Mouse (Mus musculus) gastrocnemius, postnatal 4 days (tissue): ENCODE measurements at regions not wholly inside any gene's neighbourhood (a gene's known extent, or its start where the extent isn't known, plus 50 kb on each side); places are given as distances from the start of the nearest gene placed in this dataset.

Experiments used
- DNase-seq, 2 experiments: peaks; one replicate each; pipeline ENCODE4 v3.0.0; 2021 to 2022; ENCODE audit warnings: low spot score in 2 of 2, mixed read lengths in 2 of 2

- DNase-seq = no peak
Measured at GRCm38 (mm10) chr16:90615791-90616190, 111.4 kb downstream of the Mis18a start.

DNA sequence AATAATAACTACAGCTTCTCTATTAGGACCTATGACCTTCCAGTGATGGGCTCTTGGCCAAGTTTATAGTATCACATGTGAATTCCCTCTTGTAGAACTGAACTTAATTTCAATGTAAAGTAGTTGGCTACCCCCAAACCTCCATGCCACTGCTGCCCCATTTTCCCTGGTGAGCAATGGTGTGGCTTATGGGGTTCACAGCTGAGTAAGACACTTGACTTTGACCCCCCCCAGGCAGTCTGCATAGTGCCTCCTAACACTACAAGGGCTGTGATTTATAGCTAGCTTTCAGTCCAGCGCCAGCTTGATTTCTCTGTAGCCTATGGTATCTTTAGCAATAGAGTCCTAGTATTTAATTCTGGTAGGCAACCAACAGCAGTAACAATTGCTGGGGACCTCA, 113.1 kb downstream of the Mis18a start:
- no peak for DNase-seq

DNA sequence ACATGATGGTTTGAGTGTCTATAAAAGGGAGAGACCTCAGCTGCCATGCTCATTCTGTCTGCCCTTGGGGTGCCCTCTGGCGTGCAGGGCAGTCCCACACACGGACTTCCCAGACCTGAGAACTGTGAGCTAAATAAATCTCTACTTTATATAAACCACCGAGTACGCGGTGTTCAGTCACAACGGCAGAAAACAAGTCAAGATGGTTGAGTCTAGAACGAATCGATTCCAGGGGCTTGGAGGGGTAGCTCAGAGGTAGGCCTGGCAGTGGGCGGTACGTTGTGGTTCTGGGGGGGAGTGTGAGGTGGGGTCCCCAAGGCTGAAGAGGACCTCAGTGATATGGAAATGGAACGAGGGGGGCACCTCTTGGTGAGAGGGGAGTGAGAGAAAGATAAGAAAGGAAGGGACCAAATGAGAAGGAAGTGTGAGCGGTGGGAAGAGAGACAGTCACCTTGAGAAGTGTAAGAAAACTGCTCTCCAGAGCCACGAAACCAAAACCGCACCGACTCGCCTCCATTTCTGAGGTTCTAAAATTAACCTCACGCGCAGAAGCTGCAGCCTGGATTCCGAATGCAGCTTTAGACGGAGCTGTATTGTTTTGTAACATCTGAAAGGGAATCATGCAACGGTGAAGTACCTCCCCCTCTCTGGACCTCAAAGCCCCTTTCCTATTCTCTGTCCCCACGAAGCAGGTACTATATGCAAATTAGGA, 117.0 kb downstream of the Mis18a start:
- DNase-seq = no peak

- DNase-seq = no peak
Measured at GRCm38 (mm10) chr16:90599329-90599870, 127.8 kb downstream of the Mis18a start.

- DNase-seq = no peak
Measured at GRCm38 (mm10) chr16:90598727-90599126, 128.5 kb downstream of the Mis18a start.

DNA sequence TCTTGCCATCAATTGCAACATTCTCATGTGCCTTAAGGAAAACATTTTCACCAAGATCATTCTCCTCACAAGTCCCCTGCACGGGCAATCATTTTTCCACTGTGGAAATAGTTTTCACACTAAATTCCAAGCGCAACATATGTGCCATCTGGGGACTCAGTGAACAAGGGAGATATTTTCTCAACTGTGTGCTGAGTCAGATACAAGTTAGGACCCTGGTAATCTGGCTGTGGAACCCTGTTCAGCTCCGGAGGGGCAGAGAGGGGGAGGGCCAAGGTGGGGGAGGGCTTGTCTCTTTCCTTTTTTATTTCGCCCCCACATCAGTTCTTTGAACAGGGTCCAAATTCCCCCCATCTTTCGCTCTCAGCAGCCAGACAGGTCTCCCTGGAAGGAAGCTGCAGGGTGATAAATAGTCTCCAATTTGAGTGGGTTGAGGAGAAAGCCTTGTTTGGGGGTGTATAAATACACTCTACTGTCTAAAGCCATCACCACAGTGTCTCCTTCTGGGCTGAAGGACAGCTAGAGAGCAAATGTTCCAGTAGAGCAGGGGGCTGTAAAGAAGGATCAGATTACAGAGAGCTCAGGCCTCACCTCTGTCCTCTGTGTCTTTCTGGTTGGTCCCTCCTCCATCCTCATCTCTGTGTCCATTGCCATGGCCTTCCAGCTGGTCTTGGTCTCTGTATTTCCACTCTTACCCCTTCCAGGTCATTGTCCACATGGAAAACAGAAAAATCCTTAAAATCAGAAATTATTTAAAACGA, 134.3 kb downstream of the Mis18a start:
- no peak for DNase-seq

GRCm38 (mm10) chr16:90585171-90585570, 142.0 kb downstream of the Mis18a start:
- no peak for DNase-seq

GRCm38 (mm10) chr16:90580411-90580810, 146.8 kb downstream of the Mis18a start:
- no peak for DNase-seq

DNA sequence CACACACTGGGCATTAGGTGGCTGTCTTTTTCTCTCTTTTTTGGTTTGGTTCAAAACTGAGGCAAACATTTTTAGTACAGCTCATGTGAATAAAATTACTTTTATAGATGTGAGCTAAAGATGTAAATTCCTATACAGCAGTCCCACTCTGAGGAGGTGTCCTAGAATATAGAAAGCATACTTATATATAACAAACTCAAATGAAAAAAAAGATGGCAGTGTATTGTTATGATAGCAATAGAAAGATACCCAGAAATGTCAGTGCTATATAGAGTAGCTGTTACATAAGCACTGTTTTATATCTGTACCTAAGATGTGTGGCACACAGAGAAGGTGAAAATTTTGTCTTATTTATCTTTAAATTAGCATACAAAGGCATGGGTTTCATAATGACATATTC, 156.1 kb downstream of the Mis18a start:
- no peak for DNase-seq

GRCm38 (mm10) chr16:90569826-90570225, 157.4 kb downstream of the Mis18a start:
- no peak for DNase-seq

DNA sequence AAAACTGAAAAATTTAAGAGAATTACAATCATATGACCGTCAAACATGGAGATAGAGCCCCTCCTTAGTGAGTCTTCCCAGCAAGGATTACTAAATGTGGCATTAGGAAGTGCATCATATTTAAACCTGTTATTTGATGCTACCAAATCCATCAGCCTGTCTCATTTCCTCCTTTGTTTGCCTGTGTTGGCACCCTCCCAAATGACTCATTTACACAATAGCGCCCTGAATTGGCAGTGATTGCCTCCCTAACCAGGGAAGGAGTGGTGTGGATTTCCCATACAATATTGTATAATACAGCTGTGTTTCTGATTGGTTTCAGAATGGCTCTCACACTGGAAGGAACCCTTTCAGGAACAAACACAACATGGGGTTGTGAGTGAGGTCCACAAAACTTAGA, 162.0 kb downstream of the Mis18a start:
- no peak for DNase-seq

- no peak for DNase-seq
Measured at GRCm38 (mm10) chr16:90553120-90553519, 167.3 kb downstream of the Hunk start.

- DNase-seq = no peak
Measured at GRCm38 (mm10) chr16:90551041-90551440, 165.2 kb downstream of the Hunk start.

- no peak for DNase-seq
Measured at GRCm38 (mm10) chr16:90550058-90550795, 164.4 kb downstream of the Hunk start.
